Mouse (Mus musculus) MEL (cell line): ENCODE measurements around the gene Mettl5. TPM values are rescaled to one million over a fixed set of nuclear protein-coding genes. Genes with fewer than 3 reads are reported as not detected.

Experiments
- CHD2 ChIP-seq: IDR thresholded peaks from 2 replicates; pipeline ENCODE4 v1.6.1; 2011; ENCODE audit warnings: low read length, improper control_type of control experiment
- CTCF ChIP-seq, 3 experiments: IDR thresholded peaks in 2 of 3; conservative IDR thresholded peaks in 1 of 3; 2 replicates each; pipeline ENCODE4 v1.5.1; 2011 to 2012; ENCODE audit warnings: low read length in 3 of 3, low read depth in 2 of 3, mild to moderate bottlenecking in 2 of 3, improper control_type of control experiment in 1 of 3, inconsistent platforms in 1 of 3, mixed read lengths in 1 of 3, moderate library complexity in 1 of 3; ENCODE audit not compliant: control insufficient read depth in 1 of 3, insufficient read depth in 1 of 3, poor library complexity in 1 of 3, severe bottlenecking in 1 of 3
- EP300 ChIP-seq, 2 experiments: IDR thresholded peaks; 2 replicates each; pipeline ENCODE4 v1.6.1; 2011; ENCODE audit warnings: improper control_type of control experiment in 2 of 2, low read length in 2 of 2, low read depth in 1 of 2, mild to moderate bottlenecking in 1 of 2
- ETS1 ChIP-seq: IDR thresholded peaks from 2 replicates; pipeline ENCODE4 v1.6.1; 2012; ENCODE audit warnings: low read depth, mild to moderate bottlenecking, inconsistent platforms, low read length, improper control_type of control experiment, moderate library complexity
- MAX ChIP-seq: IDR thresholded peaks from 2 replicates; pipeline ENCODE4 v1.6.1; 2011; ENCODE audit warnings: low read length, improper control_type of control experiment
- MEF2A ChIP-seq: IDR thresholded peaks from 2 replicates; pipeline ENCODE4 v1.6.1; 2014; ENCODE audit warnings: low read depth, mild to moderate bottlenecking, inconsistent platforms, low read length, improper control_type of control experiment; ENCODE audit not compliant: poor library complexity, insufficient replicate concordance, severe bottlenecking; ENCODE audit errors: extremely low read depth
- MXI1 ChIP-seq: IDR thresholded peaks from 2 replicates; pipeline ENCODE4 v1.6.1; 2011; ENCODE audit warnings: mild to moderate bottlenecking, low read depth, low read length, improper control_type of control experiment
- MYB ChIP-seq: IDR thresholded peaks from 2 replicates; pipeline ENCODE4 v1.6.1; 2011; ENCODE audit warnings: mild to moderate bottlenecking, low read depth, low read length, improper control_type of control experiment
- NELFE ChIP-seq: IDR thresholded peaks from 2 replicates; pipeline ENCODE4 v1.6.1; 2011; ENCODE audit warnings: low read depth, low read length, improper control_type of control experiment
- POLR2A ChIP-seq, 2 experiments: IDR thresholded peaks; 2 replicates each; pipeline ENCODE4 v1.6.1; 2011 to 2012; ENCODE audit warnings: low read length in 2 of 2, mild to moderate bottlenecking in 2 of 2, control low read depth in 1 of 2, improper control_type of control experiment in 1 of 2, low read depth in 1 of 2, moderate library complexity in 1 of 2; ENCODE audit not compliant: control insufficient read depth in 1 of 2, insufficient read depth in 1 of 2, poor library complexity in 1 of 2
- POLR2AphosphoS2 ChIP-seq: IDR thresholded peaks from 2 replicates; pipeline ENCODE4 v1.6.1; 2011; ENCODE audit warnings: low read length, improper control_type of control experiment
- POLR2AphosphoS5 ChIP-seq: IDR thresholded peaks from 2 replicates; pipeline ENCODE4 v1.6.1; 2012; ENCODE audit warnings: low read depth, borderline replicate concordance, mild to moderate bottlenecking, inconsistent platforms, low read length, moderate library complexity, mixed read lengths
- RAD21 ChIP-seq: IDR thresholded peaks from 2 replicates; pipeline ENCODE4 v1.6.1; 2011; ENCODE audit warnings: mild to moderate bottlenecking, low read depth, low read length, improper control_type of control experiment
- SIN3A ChIP-seq: IDR thresholded peaks from 2 replicates; pipeline ENCODE4 v1.6.1; 2012; ENCODE audit warnings: low read length, improper control_type of control experiment, inconsistent platforms
- SMC3 ChIP-seq: IDR thresholded peaks from 2 replicates; pipeline ENCODE4 v1.6.1; 2011; ENCODE audit warnings: low read depth, low read length, improper control_type of control experiment
- TAL1 ChIP-seq: IDR thresholded peaks from 2 replicates; pipeline ENCODE4 v1.6.1; 2012; ENCODE audit warnings: mild to moderate bottlenecking, inconsistent platforms, low read length, moderate library complexity, mixed read lengths
- TBP ChIP-seq: IDR thresholded peaks from 2 replicates; pipeline ENCODE4 v1.8.0; 2011; ENCODE audit warnings: low read depth, low read length, improper control_type of control experiment
- TCF12 ChIP-seq: IDR thresholded peaks from 2 replicates; pipeline ENCODE4 v1.6.1; 2014; ENCODE audit warnings: low read depth, mild to moderate bottlenecking, inconsistent platforms, low read length, improper control_type of control experiment, moderate library complexity
- UBTF ChIP-seq: IDR thresholded peaks from 2 replicates; pipeline ENCODE4 v1.6.1; 2012; ENCODE audit warnings: low read depth, mild to moderate bottlenecking, inconsistent platforms, low read length, improper control_type of control experiment, moderate library complexity, borderline replicate concordance; ENCODE audit not compliant: insufficient read depth
- ZC3H11A ChIP-seq: IDR thresholded peaks from 2 replicates; pipeline ENCODE4 v1.6.1; 2012; ENCODE audit warnings: low read depth, mild to moderate bottlenecking, inconsistent platforms, low read length, improper control_type of control experiment
- ZKSCAN1 ChIP-seq: IDR thresholded peaks from 2 replicates; pipeline ENCODE4 v1.6.1; 2012; ENCODE audit warnings: low read depth, mild to moderate bottlenecking, inconsistent platforms, low read length, improper control_type of control experiment, moderate library complexity
- ZMIZ1 ChIP-seq: IDR thresholded peaks from 2 replicates; pipeline ENCODE4 v1.6.1; 2012; ENCODE audit warnings: low read depth, mild to moderate bottlenecking, inconsistent platforms, low read length, improper control_type of control experiment, moderate library complexity
- ZNF384 ChIP-seq: IDR thresholded peaks from 2 replicates; pipeline ENCODE4 v1.6.1; 2012; ENCODE audit warnings: low read depth, mild to moderate bottlenecking, inconsistent platforms, low read length, improper control_type of control experiment
- polyA plus RNA-seq, 2 experiments: library from polyadenylated mRNA; stranded (reverse) in 1 of 2; unstranded in 1 of 2; fragments of >175 nt in 1 of 2; fragments of >200 nt in 1 of 2; gene quantifications; 2 replicates each; pipeline versions ENCODE4 v1.2.1 to v1.2.4; 2012; ENCODE audit warnings: low replicate concordance in 2 of 2, low read depth in 1 of 2; ENCODE audit not compliant: insufficient read length in 2 of 2, insufficient read depth in 1 of 2, missing spikeins in 1 of 2
- total RNA-seq: library from RNA; depleted of rRNA; stranded (reverse); fragments of 300-350 nt; gene quantifications from 2 replicates; pipeline ENCODE4 v1.2.3, GENCODE M21; 2012; rRNA removed

Gene Mettl5
- total and polyA plus RNA-seq, 3 experiments = 27.5 to 29.2 TPM; not detected in 1

DNA sequence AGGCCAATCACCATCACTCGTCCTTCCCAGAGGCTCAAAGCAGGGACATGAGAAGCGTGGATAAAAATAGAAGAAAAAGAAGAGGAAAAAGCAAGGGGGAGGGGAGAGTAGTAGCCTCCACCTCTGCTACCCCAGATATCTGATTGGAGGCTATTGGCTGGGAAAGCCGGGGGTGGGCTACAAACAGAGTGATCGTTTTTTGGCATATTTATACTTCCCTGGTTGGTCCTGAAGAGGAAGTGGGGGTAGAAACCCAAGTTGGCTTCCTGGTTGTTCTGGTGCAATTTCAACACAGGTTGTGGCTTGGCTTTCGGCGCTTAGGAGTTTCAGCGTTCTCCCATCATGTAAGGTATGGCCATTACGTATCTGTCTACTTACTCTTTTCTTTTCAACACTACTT, 63.7 kb downstream of the Mettl5 start, which contains the start of gene Klhl23 (continued):
- TF ChIP-seq MYB = peak; percentile 23; the same call in 1 of the 2 replicates
- no peak for TF ChIP-seq CHD2
- peak; percentile 49; the same call in 1 of the 2 replicates for TF ChIP-seq ETS1
- TF ChIP-seq EP300 (IDR thresholded peaks at IDR 0.05; ENCODE audit: low read depth in 1 of 2, low read length in 2 of 2) = peak in 1 of 2 experiments; percentile 56; a peak in 3 of 4 replicates
- TF ChIP-seq MEF2A = 0 out of 2 replicates have a peak, but pooled peaks have one; percentile 67
- TF ChIP-seq UBTF = no peak
- TF ChIP-seq ZNF384 = 0 out of 2 replicates have a peak, but pooled peaks have one; percentile 12
- no peak for TF ChIP-seq MAX
- TF ChIP-seq NELFE = peak; percentile 78
- no peak for TF ChIP-seq ZC3H11A
- peak; percentile 49 for TF ChIP-seq TCF12
- no peak for TF ChIP-seq TAL1
- no peak; the same call in 1 of the 2 replicates for TF ChIP-seq MXI1
- no peak for TF ChIP-seq ZKSCAN1
- TF ChIP-seq SMC3 = no peak
- TF ChIP-seq POLR2A (IDR thresholded peaks at IDR 0.05; ENCODE audit: control insufficient read depth in 1 of 2, insufficient read depth in 1 of 2, low read depth in 1 of 2, low read length in 2 of 2, poor library complexity in 1 of 2) = peak in 1 of 2 experiments; percentile 84; a peak in 2 of 4 replicates
- peak; percentile 66 for TF ChIP-seq ZMIZ1
- TF ChIP-seq TBP = peak; percentile 85
- no peak for TF ChIP-seq CTCF (IDR thresholded peaks at IDR 0.05 in 2 of 3, conservative IDR thresholded peaks at IDR 0.05 in 1 of 3; ENCODE audit: control insufficient read depth in 1 of 3, insufficient read depth in 1 of 3, low read depth in 2 of 3, low read length in 3 of 3, poor library complexity in 1 of 3, severe bottlenecking in 1 of 3)
- TF ChIP-seq SIN3A = peak; percentile 84
- TF ChIP-seq POLR2AphosphoS2 = peak; percentile 60; the same call in 1 of the 2 replicates
- no peak for TF ChIP-seq RAD21
- TF ChIP-seq POLR2AphosphoS5 = no peak

Other genes starting within 250 kb of the Mettl5 start
- gene Bbs5, start 238.4 kb downstream of the Mettl5 start, total RNA-seq = 5.7 and 6.3 TPM in 2 replicates
- 1 to 10 TPM in 1 of 2 experiments, not detected in 1; 5.4 TPM for gene Bbs5, start 238.4 kb downstream of the Mettl5 start, polyA plus RNA-seq
- gene Klhl41, start 215.5 kb downstream of the Mettl5 start, total RNA-seq = 0.10 and 0.12 TPM in 2 replicates
- gene Klhl41, start 215.5 kb downstream of the Mettl5 start, polyA plus RNA-seq = under 1 TPM in 1 of 2 experiments, not detected in 1; 0.04 TPM
- gene Fastkd1, start 172.1 kb downstream of the Mettl5 start, total RNA-seq = 8.9 and 9.8 TPM in 2 replicates
- gene Fastkd1, start 172.1 kb downstream of the Mettl5 start, polyA plus RNA-seq = 10 to 100 TPM in 1 of 2 experiments, not detected in 1; 15.7 TPM
- 12.5 and 13.5 TPM in 2 replicates for gene Ppig, start 163.1 kb downstream of the Mettl5 start, total RNA-seq
- gene Ppig, start 163.1 kb downstream of the Mettl5 start, polyA plus RNA-seq = 100 to 1,000 TPM; 115 to 132 TPM
- gene Ccdc173, start 96.0 kb downstream of the Mettl5 start, total RNA-seq = 0.85 and 1.1 TPM in 2 replicates
- 1 to 10 TPM in 1 of 2 experiments, not detected in 1; 1.9 TPM for gene Ccdc173, start 96.0 kb downstream of the Mettl5 start, polyA plus RNA-seq
- 11.8 and 13.2 TPM in 2 replicates for gene Phospho2, start 96.0 kb downstream of the Mettl5 start, total RNA-seq
- 10 to 100 TPM in 1 of 2 experiments, not detected in 1; 13.2 TPM for gene Phospho2, start 96.0 kb downstream of the Mettl5 start, polyA plus RNA-seq
- gene Klhl23, start 63.7 kb downstream of the Mettl5 start, total RNA-seq = 24.8 and 27.6 TPM in 2 replicates
- gene Klhl23, start 63.7 kb downstream of the Mettl5 start, polyA plus RNA-seq = 100 to 1,000 TPM in 1 of 2 experiments, 10 to 100 TPM in 1; 31.4 to 238 TPM
- 219 and 221 TPM in 2 replicates for gene Ssb, start 24.1 kb downstream of the Mettl5 start, total RNA-seq
- gene Ssb, start 24.1 kb downstream of the Mettl5 start, polyA plus RNA-seq = 1,000 to 10,000 TPM in 1 of 2 experiments, 100 to 1,000 TPM in 1; 357 to 1,377 TPM
- gene Ubr3, start 11.6 kb upstream of the Mettl5 start, total RNA-seq = 10.1 and 13.5 TPM in 2 replicates
- gene Ubr3, start 11.6 kb upstream of the Mettl5 start, polyA plus RNA-seq = 100 to 1,000 TPM in 1 of 2 experiments, 10 to 100 TPM in 1; 25.3 to 188 TPM
- not detected in 2 replicates for gene Myo3b, start 153.5 kb upstream of the Mettl5 start, total RNA-seq
- not detected for gene Myo3b, start 153.5 kb upstream of the Mettl5 start, polyA plus RNA-seq